Comparison of ENCODE assay signal across 9 mouse cellular contexts in genomic region chr1:153265066-153265465, GRCm38 (mm10).
DNase-seq lines count a peak whose midpoint lies in the region; ATAC-seq and TF ChIP-seq lines count a peak whose summit lies in the region.
"Had no signal": no experiment of that assay in that cellular context is flagged by ENCODE, and none has a peak within 500 bp of the region (broad histone marks: within the 10 kb centered on the region; RNA-seq: fewer than 3 reads in every experiment).

No protein-coding gene starts in this region.

- peaks cover 27% of the 10 kb centered on the region for H3K4me1 ChIP-seq in liver, embryonic 11.5 days (replicated peaks; ENCODE audit: control insufficient read depth, insufficient read depth, low read length)
- peaks cover 39% of the 10 kb centered on the region for H3K4me1 ChIP-seq in liver, embryonic 12.5 days
- H3K4me1 ChIP-seq in embryonic fibroblast, embryonic 13.5 days (ENCODE audit: control insufficient read depth, insufficient read depth, low read length) = peaks cover 21% of the 10 kb centered on the region
- H3K4me1 ChIP-seq in hindbrain, embryonic 16.5 days (ENCODE audit: control insufficient read depth, insufficient read depth, low read depth, low read length) = peaks cover 24% of the 10 kb centered on the region
- H3K4me1 ChIP-seq in neural tube, embryonic 14.5 days (ENCODE audit: control insufficient read depth, insufficient read depth, low read length) = no peaks in the 10 kb centered on the region; the same call in 1 of the 2 replicates
- peaks cover 9% of the 10 kb centered on the region for H3K4me1 ChIP-seq in forebrain, embryonic 14.5 days (ENCODE audit: control insufficient read depth, insufficient read depth, low read length)

- H3K9ac ChIP-seq in liver, embryonic 11.5 days (ENCODE audit: low read depth, low read length) = no peak overlapping the region
- H3K9ac ChIP-seq in liver, embryonic 12.5 days = no peak overlapping the region
- H3K9ac ChIP-seq in hindbrain, embryonic 16.5 days (ENCODE audit: low read depth, low read length) = no peak overlapping the region
- no peak overlapping the region for H3K9ac ChIP-seq in neural tube, embryonic 14.5 days (replicated peaks; ENCODE audit: low read depth, low read length)
- H3K9ac ChIP-seq in forebrain, embryonic 14.5 days (ENCODE audit: low read length) = no peak overlapping the region

- H3K27ac ChIP-seq in liver, embryonic 11.5 days (ENCODE audit: low read depth, low read length) = peak overlapping the region; percentile 40; the same call in 1 of the 2 replicates
- H3K27ac ChIP-seq in liver, embryonic 12.5 days = no peak overlapping the region
- peak overlapping the region; percentile 74 for H3K27ac ChIP-seq in embryonic fibroblast, embryonic 13.5 days (ENCODE audit: insufficient read depth, low read length)
- no peak overlapping the region; the same call in 1 of the 2 replicates for H3K27ac ChIP-seq in hindbrain, embryonic 16.5 days (ENCODE audit: low read depth, low read length)
- H3K27ac ChIP-seq in neural tube, embryonic 14.5 days (ENCODE audit: low read depth, low read length) = peak overlapping the region; percentile 49; the same call in 1 of the 2 replicates
- no peak overlapping the region for H3K27ac ChIP-seq in forebrain, embryonic 14.5 days (ENCODE audit: low read depth, low read length)

- no peak overlapping the region for H3K4me2 ChIP-seq in liver, embryonic 11.5 days
- H3K4me2 ChIP-seq in liver, embryonic 12.5 days = no peak overlapping the region
- no peak overlapping the region for H3K4me2 ChIP-seq in hindbrain, embryonic 16.5 days (ENCODE audit: low read length)
- no peak overlapping the region for H3K4me2 ChIP-seq in neural tube, embryonic 14.5 days (ENCODE audit: low read depth, low read length)
- H3K4me2 ChIP-seq in forebrain, embryonic 14.5 days (ENCODE audit: low read length) = no peak overlapping the region

- DNase-seq in liver, embryonic 11.5 days (ENCODE audit: low spot score) = no peak
- DNase-seq in frontal cortex, postnatal 25 days (ENCODE audit: low spot score in 2 of 2) = no peak
- no peak for DNase-seq in forebrain, embryonic 14.5 days (ENCODE audit: low spot score)
- DNase-seq: layer of hippocampus, postnatal 36 days had no signal

- no peak for TF ChIP-seq POLR2A in embryonic fibroblast, embryonic 13.5 days (IDR thresholded peaks at IDR 0.05; ENCODE audit: low read depth, low read length)

- no peaks in the 10 kb centered on the region for H3K27me3 ChIP-seq in liver, embryonic 11.5 days (replicated peaks; ENCODE audit: control insufficient read depth, insufficient read depth, low read length)
- H3K27me3 ChIP-seq in liver, embryonic 12.5 days (replicated peaks) = no peaks in the 10 kb centered on the region
- no peaks in the 10 kb centered on the region for H3K27me3 ChIP-seq in hindbrain, embryonic 16.5 days (replicated peaks; ENCODE audit: control insufficient read depth, insufficient read depth, low read length)
- no peaks in the 10 kb centered on the region for H3K27me3 ChIP-seq in neural tube, embryonic 14.5 days (ENCODE audit: control insufficient read depth, insufficient read depth, low read length)
- H3K27me3 ChIP-seq in forebrain, embryonic 14.5 days (replicated peaks; ENCODE audit: control insufficient read depth, insufficient read depth, low read length) = no peaks in the 10 kb centered on the region
- H3K27me3 ChIP-seq: Patski had no signal

- H3K9me3 ChIP-seq in liver, embryonic 11.5 days (ENCODE audit: control insufficient read depth, low read length) = no peaks in the 10 kb centered on the region
- H3K9me3 ChIP-seq in liver, embryonic 12.5 days (replicated peaks) = no peaks in the 10 kb centered on the region
- H3K9me3 ChIP-seq in hindbrain, embryonic 16.5 days (ENCODE audit: control insufficient read depth, low read length) = no peaks in the 10 kb centered on the region
- no peaks in the 10 kb centered on the region for H3K9me3 ChIP-seq in neural tube, embryonic 14.5 days (ENCODE audit: control insufficient read depth, low read length)
- no peaks in the 10 kb centered on the region for H3K9me3 ChIP-seq in forebrain, embryonic 14.5 days (replicated peaks; ENCODE audit: control insufficient read depth, low read length)

- no peak for ATAC-seq in liver, embryonic 11.5 days (replicated peaks; ENCODE audit: low FRiP score)
- ATAC-seq in liver, embryonic 12.5 days = no peak
- peak; percentile 32; the same call in 1 of the 2 replicates for ATAC-seq in hindbrain, embryonic 16.5 days
- no peak for ATAC-seq in neural tube, embryonic 14.5 days (ENCODE audit: low read depth)
- no peak for ATAC-seq in forebrain, embryonic 14.5 days
- ATAC-seq: Patski had no signal

- H3K36me3 ChIP-seq in liver, embryonic 11.5 days (ENCODE audit: control insufficient read depth, insufficient read depth, low read length) = no peaks in the 10 kb centered on the region
- H3K36me3 ChIP-seq in liver, embryonic 12.5 days = peaks cover 3% of the 10 kb centered on the region; the same call in 1 of the 2 replicates
- no peaks in the 10 kb centered on the region for H3K36me3 ChIP-seq in hindbrain, embryonic 16.5 days (ENCODE audit: control insufficient read depth, insufficient read depth, low read length)
- no peaks in the 10 kb centered on the region for H3K36me3 ChIP-seq in neural tube, embryonic 14.5 days (ENCODE audit: control insufficient read depth, insufficient read depth, low read length)
- H3K36me3 ChIP-seq in forebrain, embryonic 14.5 days (ENCODE audit: control insufficient read depth, insufficient read depth, low read length) = no peaks in the 10 kb centered on the region

- no peak for TF ChIP-seq CTCF in embryonic fibroblast, embryonic 13.5 days (IDR thresholded peaks at IDR 0.05; ENCODE audit: borderline replicate concordance, insufficient read depth, low read length)

- no peak overlapping the region for H3K4me3 ChIP-seq in liver, embryonic 11.5 days (ENCODE audit: low read depth, low read length)
- H3K4me3 ChIP-seq in liver, embryonic 12.5 days = no peak overlapping the region
- H3K4me3 ChIP-seq in embryonic fibroblast, embryonic 13.5 days (ENCODE audit: insufficient read depth, low read length) = no peak overlapping the region
- no peak overlapping the region for H3K4me3 ChIP-seq in hindbrain, embryonic 16.5 days (ENCODE audit: low read length)
- no peak overlapping the region for H3K4me3 ChIP-seq in neural tube, embryonic 14.5 days (ENCODE audit: low read depth, low read length)
- H3K4me3 ChIP-seq in forebrain, embryonic 14.5 days (ENCODE audit: low read depth, low read length) = no peak overlapping the region

- 62% methylated on average over 7 of the region's 7 CpGs for WGBS in liver, embryonic 11.5 days
- 62% methylated on average over 7 of the region's 7 CpGs for WGBS in liver, embryonic 12.5 days (ENCODE audit: insufficient replicate concordance)
- WGBS in hindbrain, embryonic 16.5 days = 9% methylated on average over 7 of the region's 7 CpGs
- WGBS in neural tube, embryonic 14.5 days = 32% methylated on average over 7 of the region's 7 CpGs
- 15% methylated on average over 7 of the region's 7 CpGs for WGBS in forebrain, embryonic 14.5 days

Comparison
In these comparisons a context has a peak if more than half of its experiments do, and no peak if none do; other contexts are left out.
1. H3K27ac ChIP-seq: peak in liver, embryonic 11.5 days (single experiment), embryonic fibroblast, embryonic 13.5 days (single experiment) and neural tube, embryonic 14.5 days (single experiment); none in liver, embryonic 12.5 days (single experiment), hindbrain, embryonic 16.5 days (single experiment) and forebrain, embryonic 14.5 days (single experiment).